Mouse (Mus musculus): ENCODE measurements at regions not wholly inside any gene's neighbourhood (a gene's known extent, or its start where the extent isn't known, plus 50 kb on each side); places are given as distances from the start of the nearest gene placed in this dataset.

DNA sequence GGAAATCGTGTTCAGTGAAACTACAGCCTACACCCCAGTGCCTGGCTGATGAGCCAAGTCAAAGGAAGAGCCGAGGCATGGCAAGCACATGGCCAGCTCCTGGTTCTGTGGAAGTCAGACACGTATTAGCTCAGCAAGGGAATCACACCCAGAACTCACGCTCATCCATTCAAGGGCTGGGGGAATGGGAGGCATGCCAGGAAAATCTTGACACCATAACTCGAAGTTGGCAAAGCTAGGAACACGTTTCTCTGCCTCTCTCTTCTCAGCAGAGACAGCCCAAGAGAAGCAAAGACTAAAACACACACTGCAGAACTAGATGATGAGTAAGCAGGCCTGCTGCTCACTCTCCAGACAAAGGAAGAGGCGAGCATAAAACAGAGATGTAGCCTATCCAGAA, 53.5 kb upstream of the Ypel5 start:
- no peak for DNase-seq (ENCODE audit: low spot score in 2 of 2)

DNA sequence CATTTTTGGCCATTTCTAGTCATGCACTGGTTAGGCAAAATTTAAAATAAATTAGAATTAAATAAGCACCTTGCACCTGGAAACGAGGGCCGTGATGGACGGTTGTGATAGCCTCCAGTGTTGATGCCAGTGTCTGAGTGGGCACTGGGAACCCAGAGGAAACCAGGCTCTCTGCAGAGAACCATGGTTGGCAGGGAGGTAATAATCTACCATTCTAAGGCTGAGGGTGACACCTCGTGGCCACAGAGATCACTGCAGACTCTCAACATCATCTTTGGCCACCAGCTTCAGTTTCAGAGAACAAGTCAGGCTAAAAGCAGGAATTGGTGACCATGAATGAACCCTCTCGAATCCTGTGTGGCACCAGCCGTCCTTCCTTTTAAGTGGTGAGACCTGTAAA, 54.5 kb upstream of the Ypel5 start:
- DNase-seq (ENCODE audit: low spot score in 2 of 2) = peak; percentile 17 to 72

DNA sequence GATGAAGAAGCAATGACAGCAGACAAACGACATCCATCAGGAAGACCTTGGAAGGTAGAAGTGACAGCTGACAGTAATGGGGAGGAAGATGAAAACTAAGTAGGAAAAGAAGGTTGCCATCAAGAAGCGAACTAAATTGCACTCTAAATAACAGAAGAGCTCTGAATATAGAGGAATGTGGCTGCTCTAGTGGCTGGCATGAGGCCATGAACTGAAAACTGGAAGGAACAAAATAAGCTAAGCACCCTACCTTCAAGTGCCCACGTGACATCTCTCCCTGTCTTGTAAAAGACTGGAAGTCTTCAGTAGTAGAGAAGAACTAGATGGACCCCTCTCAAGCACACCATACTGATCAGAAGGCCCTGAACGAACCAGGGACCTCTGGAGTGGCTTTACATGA, 68.0 kb upstream of the Ypel5 start:
- DNase-seq (ENCODE audit: low spot score in 2 of 2) = no peak

- no peak for DNase-seq (ENCODE audit: low spot score in 2 of 2)
Measured at GRCm38 (mm10) chr17:72760937-72761336, 75.3 kb upstream of the Ypel5 start.

- no peak for DNase-seq (ENCODE audit: low spot score in 2 of 2)
Measured at GRCm38 (mm10) chr17:72746411-72746810, 89.8 kb upstream of the Ypel5 start.

DNA sequence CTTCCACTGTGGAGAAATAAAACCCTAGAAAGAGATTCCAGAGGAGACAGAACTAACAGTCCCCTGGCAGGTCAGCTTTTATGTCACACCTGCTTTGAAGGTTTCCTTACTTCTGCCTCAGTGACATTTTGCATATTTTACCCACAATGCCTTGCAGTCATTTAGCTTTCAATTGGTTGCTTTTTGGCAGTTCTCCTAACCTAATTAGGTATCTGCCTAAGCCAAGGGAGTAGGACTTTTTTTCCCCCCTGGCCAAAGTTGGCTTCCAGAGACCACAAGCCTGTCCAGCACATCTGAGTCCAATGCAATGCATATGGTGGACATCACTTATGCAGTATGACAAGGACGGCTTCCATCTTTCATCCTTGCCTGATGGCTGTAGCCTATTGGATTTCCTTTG, 103.2 kb upstream of the Ypel5 start:
- DNase-seq (ENCODE audit: low spot score in 2 of 2) = no peak

DNA sequence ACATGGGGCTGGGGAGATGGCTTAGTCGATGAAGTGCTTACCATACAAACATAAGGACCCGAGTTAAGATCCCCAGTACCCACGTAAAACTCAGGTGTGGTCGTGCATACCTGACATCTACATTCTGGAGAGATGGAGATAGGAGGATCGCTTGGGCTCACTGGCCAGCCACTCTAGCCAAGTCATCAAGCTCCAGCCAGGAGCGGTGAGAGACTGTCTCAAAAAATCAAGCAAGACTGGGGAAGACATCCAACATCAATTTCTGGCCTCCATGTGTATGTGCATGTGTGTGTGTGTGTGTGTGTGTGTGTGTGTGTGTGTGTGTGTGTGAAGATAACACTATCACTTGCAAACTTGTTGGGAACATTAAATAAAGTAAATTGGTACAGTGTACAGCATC, 104.6 kb upstream of the Ypel5 start:
- no peak for DNase-seq (ENCODE audit: low spot score in 2 of 2)

DNA sequence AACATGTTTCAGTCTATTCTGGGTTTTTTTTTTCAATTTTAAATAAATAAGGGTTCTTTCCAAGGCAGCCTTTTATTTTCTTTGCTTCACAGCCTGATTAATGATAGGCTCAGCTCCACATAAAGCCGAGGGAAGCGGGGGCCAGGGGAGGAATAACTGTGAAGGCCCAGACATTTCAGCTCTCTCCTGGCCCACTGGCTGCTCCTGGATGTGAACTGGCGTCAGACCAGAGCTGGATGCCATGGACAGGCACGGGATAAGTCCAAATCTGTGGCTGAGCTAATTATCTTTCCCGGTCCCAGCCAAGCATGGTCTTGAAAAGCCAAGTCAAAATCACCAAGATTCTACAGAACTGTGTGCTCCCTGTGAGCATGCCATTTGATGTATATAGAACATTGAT, 105.1 kb upstream of the Ypel5 start:
- DNase-seq (ENCODE audit: low spot score in 2 of 2) = no peak

- no peak for DNase-seq (ENCODE audit: low spot score in 2 of 2)
Measured at GRCm38 (mm10) chr17:72720753-72721152, 115.5 kb upstream of the Ypel5 start.

GRCm38 (mm10) chr17:72719618-72720017, 115.2 kb upstream of the Alk start:
- no peak for DNase-seq (ENCODE audit: low spot score in 2 of 2)

- DNase-seq (ENCODE audit: low spot score in 2 of 2) = no peak
Measured at GRCm38 (mm10) chr17:72691630-72692029, 87.2 kb upstream of the Alk start.

GRCm38 (mm10) chr17:72689606-72690005, 85.2 kb upstream of the Alk start:
- no peak for DNase-seq (ENCODE audit: low spot score in 2 of 2)

- no peak for DNase-seq (ENCODE audit: low spot score in 2 of 2)
Measured at GRCm38 (mm10) chr17:72688800-72689199, 84.4 kb upstream of the Alk start.

GRCm38 (mm10) chr17:72674658-72675057, 70.2 kb upstream of the Alk start:
- no peak for DNase-seq (ENCODE audit: low spot score in 2 of 2)

DNA sequence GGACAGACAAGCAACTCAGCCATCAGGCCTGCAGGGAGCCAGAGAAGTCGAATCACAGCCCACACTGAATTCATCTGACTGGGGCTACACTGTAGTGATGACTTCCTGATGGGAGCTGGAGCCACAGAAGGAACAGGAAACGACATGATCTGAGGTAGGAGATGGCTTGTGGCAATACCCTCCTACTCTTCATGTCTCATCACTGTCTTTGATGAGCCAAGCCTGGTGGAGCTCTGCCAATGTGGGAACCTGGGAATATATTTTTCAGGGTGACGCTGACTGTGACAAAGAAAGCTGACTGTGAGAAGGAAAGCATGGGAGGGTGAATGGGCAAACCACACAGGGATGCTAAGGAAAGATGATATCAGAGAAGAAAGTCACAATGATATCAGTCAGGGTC, 67.6 kb upstream of the Alk start:
- DNase-seq (ENCODE audit: low spot score in 2 of 2) = no peak

DNA sequence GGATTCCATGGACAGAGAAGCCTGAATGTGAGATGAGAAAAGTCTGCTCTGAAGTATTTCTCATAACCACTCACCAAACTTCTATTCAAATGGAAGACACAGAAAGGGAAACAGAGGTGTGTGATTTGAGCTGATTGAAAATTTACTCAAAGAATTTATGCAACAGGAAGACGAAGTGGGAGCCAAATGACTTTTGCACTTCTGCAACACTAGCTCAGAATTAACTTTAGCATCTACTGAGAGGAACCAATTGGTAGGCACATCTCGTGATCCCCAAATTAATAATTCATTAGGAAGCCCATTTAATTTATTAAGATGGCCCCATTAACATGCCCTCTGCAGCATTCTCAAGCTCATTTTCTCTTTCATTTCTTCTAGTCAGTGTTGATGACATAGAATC, 62.5 kb upstream of the Alk start:
- no peak for DNase-seq (ENCODE audit: low spot score in 2 of 2)

DNA sequence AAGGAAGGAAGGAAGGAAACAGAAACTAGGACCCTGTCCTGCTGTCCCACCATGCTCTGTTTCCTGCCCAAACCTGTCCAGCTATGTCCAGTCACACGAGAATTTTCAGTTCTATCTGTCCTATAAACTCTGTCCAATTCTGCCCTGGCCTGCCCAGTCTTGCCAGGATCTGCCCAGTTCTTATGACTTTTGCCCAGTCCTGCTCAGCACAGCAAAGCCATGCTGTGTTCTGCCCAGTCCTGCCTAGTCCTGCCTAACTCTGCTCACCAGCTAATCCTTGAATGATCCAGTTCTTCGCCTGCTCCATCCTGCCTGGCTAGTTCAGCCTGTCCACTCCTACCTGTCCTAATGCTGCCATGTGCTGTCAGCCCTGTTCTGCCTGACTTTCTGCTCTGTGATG, 57.3 kb upstream of the Alk start:
- no peak for DNase-seq (ENCODE audit: low spot score in 2 of 2)

DNA sequence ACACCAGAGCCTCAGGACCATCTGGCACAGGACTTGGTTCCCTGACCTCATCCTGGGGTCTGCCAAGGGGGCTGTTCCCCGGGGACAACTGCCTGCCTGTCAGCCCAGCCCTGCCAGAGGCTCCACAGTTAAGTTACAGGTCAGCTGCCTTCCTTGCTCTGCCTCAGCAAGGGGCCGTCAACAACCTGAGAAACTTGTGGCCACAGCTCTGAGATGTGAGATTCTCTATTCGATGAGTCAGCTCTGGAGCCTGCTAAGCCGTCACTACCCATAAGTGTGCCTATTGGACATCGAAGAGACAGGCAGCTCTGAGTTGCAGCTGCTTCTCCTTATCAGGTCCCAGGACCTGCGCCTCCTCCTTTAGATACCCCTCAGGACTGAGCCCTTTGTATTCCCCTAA, 54.3 kb upstream of the Alk start:
- no peak for DNase-seq (ENCODE audit: low spot score in 2 of 2)

GRCm38 (mm10) chr17:72657826-72658225, 53.4 kb upstream of the Alk start:
- no peak for DNase-seq (ENCODE audit: low spot score in 2 of 2)
